Mouse (Mus musculus): ENCODE results near the gene Pou4f2. TPM values are rescaled to one million over a fixed set of nuclear protein-coding genes. Genes with fewer than 3 reads are reported as not detected.

Pou4f2 gene
- not detected for total RNA-seq (2021)

DNA sequence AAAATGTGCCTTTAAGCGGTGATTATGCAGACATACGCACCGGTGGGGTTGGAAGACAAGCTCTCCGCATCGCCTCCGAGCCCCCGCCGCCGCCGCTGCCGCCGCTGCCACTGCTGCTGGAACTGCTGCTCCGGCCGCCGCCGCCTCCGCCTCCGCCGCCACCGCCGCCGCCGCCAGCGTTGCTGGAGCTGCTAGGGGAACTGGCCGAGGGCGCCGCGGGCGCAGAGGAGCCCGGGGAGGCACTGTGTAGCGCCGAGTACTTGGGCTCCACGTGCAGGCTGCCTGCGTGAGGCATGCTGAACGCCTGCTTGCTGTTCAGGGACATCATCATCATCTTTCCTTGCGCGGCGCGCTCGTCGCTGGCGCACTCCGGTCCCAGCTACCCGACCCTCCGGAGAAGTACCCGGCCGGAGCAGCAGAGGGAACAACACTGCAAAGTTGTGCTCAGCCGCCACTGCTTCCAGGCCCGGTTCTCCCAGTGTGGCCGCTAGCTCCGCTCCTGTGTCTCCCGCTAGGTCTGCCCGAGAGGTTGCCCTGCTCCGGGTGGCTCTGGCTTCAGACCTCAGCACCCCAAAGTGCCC lies at the start of gene Pou4f2:
TSS of gene Pou4f2 (minus strand) at position 575 of the 581 bp plus-strand sequence.
- DNase-seq, result peak; percentile 14

DNA sequence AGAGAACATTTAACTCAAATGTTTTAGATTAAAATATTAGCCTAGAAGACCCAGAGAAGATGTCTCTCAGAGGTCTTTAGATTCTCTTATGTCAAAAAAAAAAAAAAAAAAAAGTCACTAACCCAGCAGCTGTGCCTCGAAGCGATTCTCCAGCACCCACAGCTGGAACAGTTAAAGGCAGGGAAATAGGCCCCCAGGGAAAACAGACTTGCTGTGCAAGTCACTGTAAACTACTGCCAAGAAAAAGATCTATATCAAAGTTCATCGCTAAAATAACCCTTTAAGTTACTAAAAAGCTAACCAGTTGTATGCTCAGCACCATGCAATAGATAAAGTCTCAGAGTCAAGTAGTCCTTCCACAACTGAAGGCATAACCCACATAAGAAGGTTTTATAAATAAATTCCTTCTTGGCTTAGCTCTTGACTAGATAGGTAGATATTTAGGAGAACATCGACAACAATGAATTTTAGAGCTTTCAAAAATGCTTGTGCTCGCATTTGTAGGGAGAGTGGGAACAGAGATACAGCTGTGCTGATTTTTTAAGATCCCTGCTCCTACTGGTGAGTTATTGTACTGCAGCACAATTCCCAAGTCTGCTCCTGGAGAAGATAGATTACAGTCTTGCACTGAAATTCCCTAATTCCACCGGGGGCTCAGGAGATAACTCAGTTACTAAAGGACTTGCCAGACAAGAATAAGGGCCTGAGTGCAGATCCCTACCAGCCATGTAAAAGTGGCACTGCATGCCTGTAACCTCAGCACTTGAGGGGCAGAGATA lies 40.8 kb upstream of the Pou4f2 start:
- peak; percentile 5 for DNase-seq

DNA sequence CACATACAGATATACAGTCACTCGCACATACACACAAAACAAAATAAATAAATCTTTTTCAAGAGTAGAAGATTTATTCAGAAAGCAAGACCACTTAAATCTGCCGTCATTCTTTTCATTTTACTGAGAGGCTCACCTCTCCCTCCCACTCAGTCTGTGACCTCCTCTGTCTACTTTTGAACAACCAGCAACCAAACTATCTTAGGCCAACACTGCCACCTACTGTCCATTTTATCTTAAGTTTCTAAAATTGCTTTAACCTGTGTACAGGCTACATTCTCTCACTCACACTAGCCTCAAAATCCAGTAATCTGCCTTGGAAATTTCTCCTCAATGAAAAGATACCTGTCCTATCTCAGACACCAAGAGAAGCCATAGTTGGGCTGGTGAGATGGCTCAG lies 31.4 kb upstream of the Pou4f2 start:
- no peak for DNase-seq

DNA sequence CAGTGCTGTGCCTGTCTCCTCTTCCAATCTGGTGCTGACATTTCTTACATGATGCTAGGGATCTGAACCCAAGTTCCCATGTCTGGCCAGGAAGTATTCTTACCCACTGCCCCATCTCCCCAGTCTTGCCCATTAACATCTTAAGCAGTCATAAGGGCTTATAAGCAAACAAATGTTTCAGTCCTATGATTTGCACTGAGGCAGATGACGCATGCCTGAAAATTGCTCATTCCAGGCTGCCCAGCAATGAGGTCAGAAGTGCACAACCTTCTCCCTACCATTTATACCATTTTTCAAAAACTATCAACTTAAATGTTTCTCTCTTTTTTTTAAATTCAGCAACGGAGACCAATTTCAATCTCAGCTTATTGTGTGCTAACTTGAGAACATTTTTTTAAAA lies 27.5 kb upstream of the Pou4f2 start:
- no peak for DNase-seq

DNA sequence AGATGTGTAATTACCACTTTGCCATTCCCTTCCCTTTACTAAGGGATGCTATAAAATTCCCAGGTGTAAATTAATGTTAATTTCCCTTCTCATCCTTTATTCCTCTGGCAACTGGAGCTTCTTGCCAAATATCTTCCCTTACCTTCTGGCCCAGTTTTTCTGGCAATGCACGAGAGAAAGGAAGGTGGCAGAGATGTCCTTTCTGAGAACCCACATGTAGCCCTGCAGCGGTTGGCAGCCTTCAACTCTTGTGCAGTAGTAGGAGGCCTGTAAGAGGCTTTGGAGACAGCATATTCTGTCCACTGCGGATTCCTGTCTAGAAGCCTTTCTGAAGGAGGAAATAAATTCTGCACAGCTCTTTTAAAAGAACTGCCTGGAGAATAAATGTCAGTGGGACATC lies 20.0 kb upstream of the Pou4f2 start:
- no peak for DNase-seq

DNA sequence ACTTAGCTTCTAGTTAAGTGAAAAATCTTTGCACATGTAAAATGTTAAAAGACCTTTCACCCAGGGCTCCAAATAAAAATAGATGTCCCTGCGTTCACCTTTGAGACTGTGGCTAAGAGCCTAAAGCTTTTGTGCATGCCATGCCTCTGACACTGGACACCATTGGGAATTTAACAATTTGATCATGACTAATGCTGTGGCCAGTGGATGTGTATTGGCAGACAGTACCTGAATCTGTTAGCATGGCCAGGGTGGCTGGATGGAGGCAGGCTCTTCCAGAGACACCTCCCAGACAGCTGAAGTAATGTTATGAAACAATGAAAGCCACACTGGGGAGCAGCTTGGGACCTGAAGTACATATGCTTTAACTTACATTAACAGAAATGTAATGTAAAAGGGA lies 6.3 kb upstream of the Pou4f2 start:
- DNase-seq, result no peak

DNA sequence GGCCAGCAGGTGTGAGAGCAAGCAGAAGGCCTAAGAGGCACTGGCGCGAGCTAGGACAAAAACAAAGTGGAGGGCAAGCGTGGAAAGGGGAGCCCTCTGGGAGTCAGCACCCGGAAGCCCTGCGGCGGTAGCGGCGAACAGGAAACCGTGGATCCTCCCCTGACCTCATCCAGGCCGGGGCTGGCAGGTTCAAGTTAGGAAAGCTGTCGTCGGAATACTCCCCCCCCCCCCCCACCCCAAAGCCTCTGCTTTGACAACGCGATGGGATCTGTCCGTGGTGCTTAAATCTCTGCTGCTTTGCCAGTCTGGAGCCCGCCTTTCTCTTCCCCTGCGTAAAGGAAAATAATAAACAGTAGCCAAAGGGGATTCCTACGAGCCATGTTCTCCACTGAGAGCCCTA lies 1.7 kb upstream of the Pou4f2 start:
- DNase-seq, result peak; percentile 74

DNA sequence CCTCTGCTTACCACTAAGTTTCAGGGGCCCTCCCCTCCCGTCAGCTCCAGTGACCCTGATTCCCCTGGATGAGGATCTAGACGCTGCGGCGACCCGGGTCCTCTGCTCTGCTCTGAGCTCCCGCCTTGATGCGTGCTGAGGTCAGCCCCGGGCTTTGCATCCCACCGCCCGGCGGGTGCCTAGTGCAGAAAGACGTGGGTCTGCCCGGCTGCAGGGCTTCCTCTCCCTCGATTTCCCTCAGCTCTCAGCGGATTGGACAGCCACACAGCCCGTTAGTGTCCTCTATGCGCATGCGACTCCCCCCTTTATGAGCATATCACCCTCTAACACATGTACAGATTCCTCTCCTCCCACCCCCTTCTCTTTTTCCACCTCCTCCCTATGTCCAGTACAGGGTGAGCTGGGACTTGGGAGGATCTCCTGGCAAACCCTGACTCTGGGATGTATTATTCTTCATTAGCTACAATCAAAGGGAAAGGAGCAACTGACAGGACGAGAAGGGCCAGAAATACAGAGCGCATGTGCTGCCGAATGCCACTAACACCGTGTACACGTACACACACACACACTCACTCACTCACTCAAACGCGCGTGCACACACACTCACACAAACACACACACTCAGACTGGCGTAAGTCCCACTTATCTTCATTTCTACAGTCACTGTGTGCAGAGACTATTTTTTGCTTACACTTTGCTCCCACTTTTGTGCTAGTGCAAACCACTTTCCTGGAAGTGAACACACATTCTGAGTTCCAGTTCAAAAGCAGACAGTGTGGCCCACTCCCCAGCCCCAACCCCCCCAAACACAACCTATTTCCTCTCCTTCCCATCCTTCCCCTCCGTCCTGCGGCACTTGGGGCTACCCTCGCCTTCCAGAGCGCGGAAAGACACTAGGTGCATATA lies 948 bp upstream of the Pou4f2 start:
- no peak for DNase-seq

DNA sequence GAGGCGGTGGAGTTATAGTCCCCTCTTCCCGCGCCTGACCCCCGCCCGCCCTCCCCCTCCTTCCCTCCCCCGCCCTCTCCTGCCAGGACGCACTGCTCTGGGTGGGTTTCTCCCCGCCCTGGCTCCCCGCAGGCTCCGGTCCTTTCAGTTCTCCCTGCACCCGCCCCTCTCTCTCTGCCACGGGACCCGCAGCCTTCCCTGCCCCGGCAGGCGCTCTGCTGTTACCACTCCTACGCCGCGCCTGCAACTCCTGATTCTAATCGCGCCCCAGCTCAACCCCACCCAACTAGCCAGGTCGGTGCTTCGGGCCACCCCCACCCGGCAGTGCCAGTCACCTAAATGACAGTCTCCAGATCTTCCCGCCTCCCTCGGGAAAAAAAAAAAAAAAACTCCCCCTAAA lies 216 bp upstream of the Pou4f2 start:
- no peak for DNase-seq

DNA sequence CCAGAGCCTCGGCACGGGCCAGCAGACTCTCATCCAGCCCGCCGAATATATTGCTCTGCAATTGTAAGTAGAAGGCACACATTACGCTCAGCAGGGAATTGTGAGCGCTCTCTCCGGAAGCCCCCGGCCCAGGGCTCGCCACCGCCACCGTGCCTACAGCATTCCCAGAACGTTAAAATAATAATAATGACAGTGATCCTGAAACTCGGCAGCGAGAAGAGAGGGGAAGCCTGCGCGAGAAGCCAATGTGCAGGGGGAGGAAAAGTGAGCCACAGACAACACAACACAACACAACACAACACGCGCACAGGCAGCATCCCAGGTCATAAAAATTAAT lies 853 bp downstream of the Pou4f2 start:
- no peak for DNase-seq

DNA sequence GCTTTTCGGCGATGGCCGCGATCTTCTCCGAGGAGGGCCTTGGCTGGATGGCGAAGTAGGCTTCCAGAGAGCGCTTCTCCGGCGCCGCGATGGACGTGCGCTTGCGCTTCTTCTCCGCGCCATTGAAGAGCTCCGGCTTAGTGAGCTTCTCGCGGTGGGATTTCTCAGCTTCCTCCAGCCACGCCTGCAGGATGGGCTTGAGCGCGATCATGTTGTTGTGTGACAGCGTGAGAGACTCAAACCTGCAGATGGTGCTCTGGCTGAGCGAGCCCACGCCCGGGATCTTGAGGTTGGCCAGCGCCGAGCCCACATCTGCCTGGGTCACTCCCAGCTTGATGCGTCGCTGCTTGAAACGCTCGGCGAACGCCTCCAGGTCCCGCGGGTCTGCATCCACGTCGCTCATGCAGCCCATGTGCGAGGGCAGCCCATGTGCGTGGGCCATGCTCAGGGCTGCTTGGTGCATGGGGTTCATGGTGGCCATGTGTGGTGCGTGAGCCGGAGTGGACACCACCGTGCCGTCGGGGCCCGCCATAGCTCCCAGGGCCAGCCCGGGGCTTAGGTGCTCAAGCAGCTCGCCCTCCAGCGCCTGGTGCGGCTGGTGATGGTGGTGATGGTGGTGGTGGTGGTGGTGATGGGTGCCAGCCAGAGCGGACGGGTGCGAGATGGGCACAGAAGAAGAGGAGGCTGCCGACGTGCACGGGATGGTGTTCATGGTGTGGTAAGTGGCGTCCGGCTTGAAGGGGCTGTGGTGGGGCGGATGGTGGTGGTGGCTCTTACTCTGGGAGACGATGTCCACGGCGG lies 1.4 kb downstream of the Pou4f2 start:
- no peak for DNase-seq

DNA sequence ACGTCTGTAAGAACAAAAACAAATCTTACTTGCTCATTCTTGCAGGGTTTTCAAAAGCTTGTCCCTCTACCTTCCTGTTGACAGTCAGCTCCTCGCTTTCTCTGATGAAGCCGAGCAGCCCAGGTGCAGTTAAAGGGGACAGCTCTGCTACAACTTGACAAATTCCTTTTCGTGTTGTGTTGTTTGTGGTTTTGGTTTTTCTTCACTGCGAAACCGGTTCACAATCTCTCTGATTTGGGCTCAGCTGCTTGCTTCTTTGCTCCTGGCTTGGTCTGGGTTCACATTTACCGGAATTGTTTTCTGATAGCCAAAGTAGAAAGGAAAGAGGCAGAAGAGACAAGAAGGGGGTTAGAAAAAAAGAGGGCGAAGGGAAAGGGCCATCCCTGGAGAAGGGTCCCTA lies 2.1 kb downstream of the Pou4f2 start:
- no peak for DNase-seq

DNA sequence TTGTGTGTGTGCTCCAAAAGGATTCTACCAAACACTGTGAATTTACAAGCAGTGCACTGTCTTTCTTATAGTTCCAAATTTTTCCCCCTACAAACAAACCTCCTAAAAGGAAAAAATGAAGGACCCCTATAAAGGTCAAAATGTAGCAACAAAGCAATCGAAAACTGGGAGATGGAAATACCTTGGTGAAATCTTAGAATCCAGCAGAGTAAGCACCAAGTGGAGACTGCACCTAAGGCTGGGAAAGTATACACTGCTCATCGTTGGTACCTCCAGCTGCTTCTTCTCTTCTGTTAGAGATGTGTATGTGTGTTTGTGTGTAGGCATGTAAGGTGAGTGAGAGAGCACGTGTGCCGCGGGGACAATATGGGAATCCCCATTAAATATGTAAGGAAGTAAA lies 3.1 kb downstream of the Pou4f2 start:
- DNase-seq, result no peak

DNA sequence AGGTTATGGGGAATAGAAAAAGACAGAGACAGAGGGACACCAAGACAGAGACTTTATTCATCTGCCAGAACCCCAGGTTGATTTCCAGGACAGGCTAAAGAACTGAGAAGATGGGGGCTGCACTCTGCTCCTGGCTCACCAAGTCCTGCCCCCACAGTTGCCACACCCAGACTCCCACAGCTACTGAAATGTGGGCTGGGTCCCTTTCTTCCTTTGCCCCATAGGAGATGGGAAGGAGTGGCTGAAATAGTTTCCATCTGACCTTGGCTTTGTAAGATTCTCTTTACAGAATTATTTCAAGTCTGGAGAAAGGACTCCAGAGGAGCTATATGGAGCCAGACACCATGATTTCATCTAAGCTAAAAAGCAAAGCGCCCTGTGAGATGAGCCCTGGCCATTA lies 4.0 kb downstream of the Pou4f2 start:
- DNase-seq, result no peak

DNA sequence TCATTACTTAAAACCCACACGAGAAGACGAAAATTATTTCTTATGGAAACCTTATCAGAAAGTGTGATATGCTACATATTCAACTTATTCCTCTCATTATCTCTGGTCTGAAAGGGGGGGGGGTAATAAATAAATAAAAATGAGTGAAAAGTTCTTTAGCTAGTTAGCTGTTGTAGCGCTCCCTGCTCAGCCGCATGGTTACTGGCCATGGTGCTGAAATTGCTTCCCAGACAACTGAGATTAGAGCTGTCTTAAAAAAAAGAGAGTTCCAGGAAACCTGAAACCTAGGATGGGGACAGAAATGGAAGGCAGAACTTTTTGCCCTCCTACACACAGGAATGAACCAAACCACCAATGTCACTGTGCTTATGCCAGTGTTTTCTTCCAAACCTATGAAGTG lies 5.1 kb downstream of the Pou4f2 start:
- peak; percentile 73 for DNase-seq

DNA sequence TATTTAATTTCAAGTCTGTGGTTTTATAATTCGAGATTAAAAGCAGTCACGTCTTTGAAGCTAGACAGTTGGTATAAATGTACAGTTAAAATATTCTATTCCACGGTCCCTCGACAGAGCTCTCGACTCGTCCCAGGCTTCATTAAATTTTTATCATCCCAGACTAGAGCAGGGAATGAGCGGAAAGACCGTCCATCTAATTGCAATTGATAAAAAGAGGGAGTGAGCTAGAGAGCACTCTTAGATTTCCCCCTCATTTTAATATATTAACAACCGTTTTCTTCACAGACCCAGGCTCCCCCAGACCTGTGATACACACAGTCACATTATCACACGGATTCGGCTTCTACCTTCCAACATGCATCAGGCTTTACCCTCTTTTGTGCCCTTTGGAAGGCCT lies 8.3 kb downstream of the Pou4f2 start:
- DNase-seq, result no peak

DNA sequence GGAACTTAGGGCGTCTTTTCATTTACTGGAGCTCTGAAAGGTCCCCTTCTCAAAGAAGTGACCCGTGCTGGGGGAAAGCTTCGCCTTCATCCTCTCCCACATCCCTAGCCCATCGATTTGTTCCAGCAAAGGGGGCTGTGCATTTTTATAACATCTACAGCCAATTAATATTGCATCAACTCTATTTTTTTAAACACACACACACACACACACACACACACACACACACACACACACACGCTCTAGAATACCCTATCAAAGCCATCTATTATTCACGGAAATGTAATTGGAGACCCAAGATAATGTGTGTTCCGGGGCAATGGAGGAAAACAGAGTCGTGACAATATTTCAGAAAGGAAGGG lies 8.7 kb downstream of the Pou4f2 start:
- no peak for DNase-seq

DNA sequence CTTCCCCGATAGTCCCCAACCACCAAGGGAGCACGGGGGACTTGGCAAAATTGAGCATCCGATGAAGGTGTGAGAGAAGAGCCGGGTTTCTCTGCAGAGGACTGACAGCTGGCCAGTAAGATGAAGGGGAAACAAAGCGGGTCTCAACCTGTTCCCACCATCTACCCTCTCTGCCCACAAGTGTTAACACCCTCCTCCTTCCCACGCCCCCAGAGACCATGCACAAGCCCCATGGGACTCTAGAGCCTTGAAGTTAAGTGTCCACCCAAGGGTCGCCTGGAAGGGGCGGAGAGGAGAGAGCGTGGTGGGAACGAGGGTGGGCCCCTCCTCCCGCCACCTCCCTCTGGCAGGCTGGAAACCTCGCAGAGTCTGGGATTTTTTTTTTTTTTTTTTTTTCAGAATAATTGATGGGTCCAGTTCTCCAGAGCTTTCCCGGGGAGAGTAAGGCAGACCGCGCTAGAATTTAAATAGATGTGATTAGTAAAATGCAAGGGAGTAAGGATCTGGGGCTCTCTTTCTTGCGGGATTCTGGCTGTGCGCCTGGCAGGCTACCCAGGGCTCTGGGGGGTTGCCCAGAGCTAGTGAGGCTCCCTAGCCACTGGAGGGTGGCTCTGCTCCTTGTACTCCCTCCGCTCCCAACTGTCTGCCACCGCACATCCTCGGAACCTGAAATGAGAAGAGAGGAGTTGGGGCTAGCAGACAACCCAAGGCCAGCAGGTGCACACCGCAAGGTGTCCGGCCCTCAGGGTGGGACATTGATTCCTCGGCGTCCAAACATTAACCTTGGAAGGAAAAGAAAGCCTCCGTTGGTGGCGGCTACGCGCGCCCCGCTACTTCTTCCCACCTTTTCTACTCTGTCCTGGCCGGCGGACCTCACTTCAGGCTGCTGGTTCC lies 9.3 kb downstream of the Pou4f2 start:
- no peak for DNase-seq

DNA sequence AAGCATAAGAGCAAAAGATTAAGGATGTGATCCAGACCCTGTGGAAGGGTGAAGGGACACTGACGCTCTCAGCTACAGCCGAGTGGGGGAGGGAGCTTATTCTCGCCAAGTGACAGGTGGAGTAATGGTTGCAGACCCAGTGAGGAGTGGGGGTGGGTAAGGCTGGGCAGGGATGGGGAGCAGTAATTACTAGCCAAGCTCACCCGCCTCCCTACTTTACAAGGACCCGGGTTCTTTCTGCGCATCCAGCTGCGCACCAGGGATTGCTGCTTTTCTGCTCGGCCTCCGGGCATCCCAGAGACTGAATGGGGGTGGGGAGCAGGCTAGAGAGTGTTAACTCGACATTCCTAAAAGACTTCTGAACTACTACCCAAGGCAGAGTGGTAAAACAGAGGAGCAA lies 10.0 kb downstream of the Pou4f2 start:
- no peak for DNase-seq

DNA sequence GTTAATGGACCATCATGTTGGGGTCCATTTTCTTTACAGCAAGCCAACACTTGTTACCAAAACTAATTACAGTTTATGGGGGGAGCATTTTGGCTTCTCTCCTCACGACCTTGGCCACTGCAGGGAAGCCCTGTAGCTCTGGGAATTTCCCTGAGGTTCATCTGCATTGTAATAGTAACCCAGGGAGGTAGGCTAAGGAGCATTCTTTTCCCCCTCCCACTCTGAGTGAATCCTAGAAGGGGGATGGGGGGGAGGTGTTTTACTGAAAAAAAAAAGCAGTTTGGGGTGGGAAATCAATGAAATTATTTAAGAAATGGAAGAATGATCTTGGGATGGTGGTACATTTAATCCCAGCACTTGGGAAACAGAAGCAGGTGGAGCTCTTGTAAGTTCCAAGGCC lies 12.5 kb downstream of the Pou4f2 start:
- DNase-seq, result no peak

DNA sequence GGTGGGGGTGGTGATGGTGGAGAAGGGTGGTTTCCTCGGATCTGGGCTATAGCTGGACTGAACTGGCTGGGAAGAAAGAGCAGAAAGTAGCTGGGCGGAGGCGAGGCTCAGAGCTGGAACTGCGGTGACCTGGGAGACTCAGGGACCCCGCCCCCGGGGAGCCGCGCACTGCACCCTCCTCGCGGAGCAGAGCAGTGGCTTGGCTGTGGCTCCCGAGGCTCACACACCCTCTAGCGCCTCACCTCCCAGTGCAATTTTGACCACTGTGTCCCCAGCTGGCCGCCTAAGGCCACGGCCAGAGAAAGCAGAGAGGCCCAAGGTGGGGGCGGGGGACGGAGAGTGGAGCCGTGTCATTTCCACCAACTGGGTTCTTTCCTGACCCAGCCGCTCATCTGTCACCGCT lies 16.3 kb downstream of the Pou4f2 start:
- peak; percentile 11 for DNase-seq

DNA sequence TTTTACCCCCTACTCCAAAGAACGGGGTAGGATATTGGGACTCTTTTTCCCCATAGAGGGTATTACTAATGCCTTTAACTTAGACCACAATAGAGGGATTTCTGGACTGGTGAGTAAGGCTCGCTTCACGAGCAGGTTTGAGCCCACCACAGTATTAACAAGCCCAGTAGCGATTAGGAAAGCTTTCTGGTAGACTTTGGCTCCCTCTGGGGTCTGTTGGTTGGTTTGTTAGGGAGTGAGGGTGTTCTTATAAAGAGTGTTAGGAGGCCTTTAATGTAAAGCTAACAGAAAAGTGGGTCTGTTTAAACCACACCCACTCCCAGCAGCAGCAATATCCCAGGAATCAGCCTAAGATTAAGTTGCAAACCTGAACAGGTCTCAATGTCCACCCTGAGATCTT lies 17.2 kb downstream of the Pou4f2 start:
- DNase-seq, result no peak

All from heart, postnatal 4 days (tissue).